Mouse (Mus musculus): Measurements from ENCODE around the gene Plac9b.
"Not testable (repeated sequence)": the region's sequence is repeated elsewhere in the genome, so short reads cannot be mapped to it uniquely, and the experiment has no call there.

The Plac9b gene

GRCm38 (mm10) chr14:26182380-26182779, at the start of gene Plac9b:
Gene Plac9b, minus strand, starts transcription at chr14:26182480.
- not testable (repeated sequence) for DNase-seq (ENCODE audit: low read depth, low spot score)

- not testable (repeated sequence) for DNase-seq (ENCODE audit: low read depth, low spot score)
These were observed 34.1 kb upstream of the Plac9b start for GRCm38 (mm10) chr14:26216233-26217000.

GRCm38 (mm10) chr14:26206926-26207247, 24.6 kb upstream of the Plac9b start, which contains the start of gene Tmem254b:
Gene Tmem254b, minus strand, starts transcription at chr14:26207041.
- not testable (repeated sequence) for DNase-seq (ENCODE audit: low read depth, low spot score)

- DNase-seq (ENCODE audit: low read depth, low spot score): not testable (repeated sequence)
These were observed 24.1 kb upstream of the Plac9b start for GRCm38 (mm10) chr14:26206197-26206925.

GRCm38 (mm10) chr14:26197851-26198250, 15.6 kb upstream of the Plac9b start:
- not testable (repeated sequence) for DNase-seq (ENCODE audit: low read depth, low spot score)

GRCm38 (mm10) chr14:26188361-26188760, 6.1 kb upstream of the Plac9b start:
- not testable (repeated sequence) for DNase-seq (ENCODE audit: low read depth, low spot score)

GRCm38 (mm10) chr14:26186638-26187037, 4.4 kb upstream of the Plac9b start:
- DNase-seq (ENCODE audit: low read depth, low spot score): not testable (repeated sequence)

GRCm38 (mm10) chr14:26181660-26182059, 620 bp downstream of the Plac9b start:
- DNase-seq (ENCODE audit: low read depth, low spot score): not testable (repeated sequence)

- DNase-seq (ENCODE audit: low read depth, low spot score): not testable (repeated sequence)
These were observed 7.3 kb downstream of the Plac9b start for GRCm38 (mm10) chr14:26175028-26175427.

- not testable (repeated sequence) for DNase-seq (ENCODE audit: low read depth, low spot score)
These were observed 8.3 kb downstream of the Plac9b start for GRCm38 (mm10) chr14:26173955-26174354.

GRCm38 (mm10) chr14:26165266-26165665, 17.0 kb downstream of the Plac9b start:
- not testable (repeated sequence) for DNase-seq (ENCODE audit: low read depth, low spot score)

GRCm38 (mm10) chr14:26162423-26162822, 19.9 kb downstream of the Plac9b start:
- DNase-seq (ENCODE audit: low read depth, low spot score): not testable (repeated sequence)

GRCm38 (mm10) chr14:26161156-26161555, 21.1 kb downstream of the Plac9b start:
- DNase-seq (ENCODE audit: low read depth, low spot score): not testable (repeated sequence)

- not testable (repeated sequence) for DNase-seq (ENCODE audit: low read depth, low spot score)
These were observed 26.2 kb downstream of the Plac9b start for GRCm38 (mm10) chr14:26156032-26156431.

GRCm38 (mm10) chr14:26147095-26147494, 35.2 kb downstream of the Plac9b start:
- not testable (repeated sequence) for DNase-seq (ENCODE audit: low read depth, low spot score)

GRCm38 (mm10) chr14:26119095-26119494, 63.2 kb downstream of the Plac9b start:
- DNase-seq (ENCODE audit: low read depth, low spot score): not testable (repeated sequence)

GRCm38 (mm10) chr14:26118550-26119000, 63.7 kb downstream of the Plac9b start:
- DNase-seq (ENCODE audit: low read depth, low spot score): not testable (repeated sequence)

GRCm38 (mm10) chr14:26118150-26118549, 64.1 kb downstream of the Plac9b start, which contains the start of gene Duxbl2:
Gene Duxbl2, plus strand, starts transcription at chr14:26118349.
- not testable (repeated sequence) for DNase-seq (ENCODE audit: low read depth, low spot score)
